Mouse (Mus musculus) hindbrain, embryonic 13.5 days (tissue): ENCODE measurements at regions not wholly inside any gene's neighbourhood (a gene's known extent, or its start where the extent isn't known, plus 50 kb on each side); places are given as distances from the start of the nearest gene placed in this dataset.
A peak's percentile ranks its signal among the peaks of the same experiment; 100 is the strongest.

ENCODE experiments used
- ATAC-seq: fragments of 200-750 bp; cut with Nextera tagmentation; 2 replicates; pipeline ENCODE4 v1.8.0; 2017; ENCODE audit warnings: moderate TSS enrichment; ENCODE audit not compliant: low FRiP score
- H3K27ac ChIP-seq: fragments of 300-500 bp; sonication (generic); 2 replicates; pipeline ENCODE4 v1.5.1; 2015; ENCODE audit warnings: inconsistent platforms, mild to moderate bottlenecking, moderate library complexity
- H3K27me3 ChIP-seq: fragments of 300-500 bp; sonication (generic); 2 replicates; pipeline ENCODE4 v1.6.1; 2015; ENCODE audit warnings: mild to moderate bottlenecking, inconsistent platforms
- H3K36me3 ChIP-seq: fragments of 300-500 bp; sonication (generic); 2 replicates; pipeline ENCODE4 v1.6.1; 2015; ENCODE audit warnings: mild to moderate bottlenecking, inconsistent platforms
- H3K4me1 ChIP-seq: fragments of 300-500 bp; sonication (generic); replicated peaks from 2 replicates; pipeline ENCODE4 v1.6.1; 2015; ENCODE audit warnings: inconsistent platforms
- H3K4me2 ChIP-seq: fragments of 300-500 bp; sonication (generic); 2 replicates; pipeline ENCODE4 v1.6.1; 2015; ENCODE audit warnings: inconsistent platforms, mild to moderate bottlenecking, moderate library complexity
- H3K4me3 ChIP-seq: fragments of 300-500 bp; sonication (generic); 2 replicates; pipeline ENCODE4 v1.5.1; 2015; ENCODE audit warnings: mild to moderate bottlenecking, inconsistent platforms
- H3K9ac ChIP-seq: fragments of 300-500 bp; sonication (generic); 2 replicates; pipeline ENCODE4 v1.6.1; 2015; ENCODE audit warnings: mild to moderate bottlenecking, inconsistent platforms
- H3K9me3 ChIP-seq: fragments of 300-500 bp; sonication (generic); 2 replicates; pipeline ENCODE4 v1.6.1; 2016; ENCODE audit warnings: inconsistent platforms
- whole genome bisulfite sequencing: fragments of 180-500 bp; shearing (Covaris S2); methylation state at CpG from one replicate; pipeline ENCODE4 v1.1.7; 2015; 5-methylcytosine and 5-hydroxymethylcytosine counted together

DNA sequence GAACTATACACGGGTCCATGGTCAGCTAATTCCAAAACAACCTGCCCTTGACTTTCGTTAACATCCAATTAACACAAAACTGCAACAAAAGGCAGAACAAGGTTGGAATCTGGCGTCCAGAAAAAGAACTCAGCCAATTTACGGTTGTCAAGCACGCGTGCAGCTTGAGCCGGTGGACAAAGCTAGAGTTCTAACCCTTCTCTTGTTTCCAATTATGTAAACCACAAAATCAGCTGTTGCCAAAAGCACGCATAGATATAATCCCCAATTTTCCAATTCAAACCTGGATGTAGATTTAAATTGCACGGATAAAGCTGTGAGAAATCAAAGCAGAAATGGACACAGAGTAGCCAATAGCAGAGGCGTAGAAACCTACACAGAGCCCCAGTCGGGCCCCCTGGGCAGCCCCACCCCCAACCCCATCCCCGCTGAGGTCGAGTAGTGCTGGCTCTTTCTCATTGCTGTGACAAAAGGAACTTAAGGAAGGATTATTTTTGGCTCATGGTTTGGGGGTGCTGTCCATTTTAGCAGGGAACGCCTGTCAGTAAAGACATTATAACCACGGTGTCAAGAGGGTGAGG lies 149.0 kb upstream of the Jarid2 start:
- H3K4me2 ChIP-seq, result no peak overlapping the region
- H3K9me3 ChIP-seq, result peaks cover 10% of the 10 kb centered on the region
- no peak overlapping the region for H3K27ac ChIP-seq
- no peaks in the 10 kb centered on the region for H3K36me3 ChIP-seq
- peaks cover 20% of the 10 kb centered on the region for H3K4me1 ChIP-seq
- no peak overlapping the region for H3K4me3 ChIP-seq
- no peak overlapping the region for H3K9ac ChIP-seq
- ATAC-seq, result no peak
- 58% methylated on average over 15 of the region's 15 CpGs for whole genome bisulfite sequencing
- H3K27me3 ChIP-seq, result peaks cover 10% of the 10 kb centered on the region

- H3K36me3 ChIP-seq, result no peaks in the 10 kb centered on the region
- ATAC-seq, result no peak
- 47% methylated on average over 9 of the region's 9 CpGs for WGBS
- no peak overlapping the region for H3K27ac ChIP-seq
- peaks cover 20% of the 10 kb centered on the region for H3K4me1 ChIP-seq
- H3K9ac ChIP-seq, result no peak overlapping the region
- H3K4me2 ChIP-seq, result no peak overlapping the region
- peaks cover 10% of the 10 kb centered on the region for H3K9me3 ChIP-seq
- H3K27me3 ChIP-seq, result peaks cover 10% of the 10 kb centered on the region
- no peak overlapping the region for H3K4me3 ChIP-seq
Observed at GRCm38 (mm10) chr13:44580767-44581166, 148.5 kb upstream of the Jarid2 start.

DNA sequence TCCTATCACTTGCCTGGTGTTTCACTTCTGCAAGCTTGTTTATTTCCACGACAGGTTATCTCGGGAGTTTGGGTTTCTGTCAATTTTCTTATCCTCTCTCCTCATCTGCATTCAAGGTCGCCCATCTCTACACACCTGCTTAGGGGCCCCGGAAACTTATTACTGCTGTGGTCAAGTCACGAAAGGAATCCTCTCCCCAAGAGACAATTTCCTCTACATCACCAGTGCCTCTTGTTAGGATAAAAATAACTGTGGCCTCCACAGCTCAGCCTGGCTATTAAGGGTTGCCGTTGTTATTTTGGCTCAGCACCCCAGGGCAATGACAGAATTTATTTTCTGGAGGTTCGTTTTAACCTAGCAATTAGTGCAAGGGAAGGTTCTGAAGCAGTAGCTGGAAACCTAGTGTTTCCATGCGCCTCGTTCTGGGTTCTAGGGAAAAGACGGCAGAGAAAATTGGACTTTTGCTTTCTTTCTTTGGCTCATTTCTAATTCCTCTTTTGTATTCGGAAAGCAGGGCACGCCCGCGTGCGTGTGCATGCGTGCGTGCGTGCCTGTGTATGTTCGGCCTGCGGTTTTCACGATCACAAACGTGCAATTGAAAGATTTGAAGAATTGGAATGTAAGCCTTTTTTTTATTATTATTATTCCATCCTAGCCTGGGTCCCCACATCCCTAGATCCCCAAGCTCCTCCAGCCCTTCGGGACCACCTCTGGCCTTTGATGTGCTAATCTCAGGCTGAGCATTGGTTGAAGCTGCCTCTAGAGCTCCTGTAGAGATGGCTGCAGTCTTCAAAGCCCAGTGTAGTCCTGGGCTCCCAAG lies 147.1 kb upstream of the Jarid2 start:
- Histone ChIP-seq H3K4me1 (peaks cover 20% of the 10 kb centered on the region), H3K4me3 (no peak overlapping the region), H3K36me3 (no peaks in the 10 kb centered on the region), H3K27me3 (peaks cover 10% of the 10 kb centered on the region), H3K9me3 (peaks cover 10% of the 10 kb centered on the region), H3K27ac (no peak overlapping the region), H3K9ac (peak overlapping the region; percentile 51), H3K4me2 (peak overlapping the region; percentile 46)
- no peak for ATAC-seq
- WGBS, result 26% methylated on average over 23 of the region's 23 CpGs

- 21% methylated on average over 2 of the region's 2 CpGs for WGBS
- H3K36me3 ChIP-seq, result no peaks in the 10 kb centered on the region
- peaks cover 10% of the 10 kb centered on the region for H3K9me3 ChIP-seq
- ATAC-seq, result no peak
- peaks cover 20% of the 10 kb centered on the region for H3K4me1 ChIP-seq
- no peak overlapping the region for H3K27ac ChIP-seq
- H3K4me2 ChIP-seq, result peak overlapping the region; percentile 46
- H3K9ac ChIP-seq, result peak overlapping the region; percentile 51
- H3K4me3 ChIP-seq, result no peak overlapping the region
- peaks cover 10% of the 10 kb centered on the region for H3K27me3 ChIP-seq
Observed at GRCm38 (mm10) chr13:44582767-44583085, 146.5 kb upstream of the Jarid2 start.

GRCm38 (mm10) chr13:44583614-44584013 lies 145.7 kb upstream of the Jarid2 start:
- H3K9me3 ChIP-seq, result peaks cover 6% of the 10 kb centered on the region
- H3K27ac ChIP-seq, result no peak overlapping the region
- H3K9ac ChIP-seq, result no peak overlapping the region
- H3K36me3 ChIP-seq, result no peaks in the 10 kb centered on the region
- no peak overlapping the region for H3K4me2 ChIP-seq
- WGBS, result 75% methylated on average over 5 of the region's 5 CpGs
- H3K27me3 ChIP-seq, result peaks cover 10% of the 10 kb centered on the region
- ATAC-seq, result no peak
- peaks cover 20% of the 10 kb centered on the region for H3K4me1 ChIP-seq
- no peak overlapping the region for H3K4me3 ChIP-seq

DNA sequence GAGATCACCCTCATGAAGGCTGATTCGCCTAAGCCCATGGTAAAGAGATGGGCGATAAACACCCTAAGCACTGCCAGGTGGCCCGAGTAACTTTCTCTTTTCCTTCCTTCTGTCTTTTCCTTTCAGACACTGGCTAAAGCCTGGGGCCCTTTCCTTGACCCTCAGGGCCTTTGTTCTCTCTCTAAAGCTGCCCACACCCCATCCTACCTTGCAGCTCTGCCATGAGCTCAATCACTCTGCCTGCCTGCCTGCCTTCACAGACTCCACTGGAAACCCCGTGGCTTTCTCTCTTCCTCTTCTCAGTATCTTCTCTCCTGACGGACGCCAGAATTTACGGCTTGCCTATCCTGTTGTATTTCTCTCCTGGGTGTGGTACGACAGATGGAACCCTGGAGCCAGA lies 145.1 kb upstream of the Jarid2 start:
- H3K9ac ChIP-seq, result no peak overlapping the region
- WGBS, result 28% methylated on average over 8 of the region's 8 CpGs
- H3K4me3 ChIP-seq, result no peak overlapping the region
- no peak for ATAC-seq
- peaks cover 20% of the 10 kb centered on the region for H3K4me1 ChIP-seq
- H3K36me3 ChIP-seq, result no peaks in the 10 kb centered on the region
- H3K27me3 ChIP-seq, result peaks cover 10% of the 10 kb centered on the region
- no peak overlapping the region for H3K4me2 ChIP-seq
- peaks cover under 1% of the 10 kb centered on the region; the same call in 1 of the 2 replicates for H3K9me3 ChIP-seq
- H3K27ac ChIP-seq, result no peak overlapping the region

DNA sequence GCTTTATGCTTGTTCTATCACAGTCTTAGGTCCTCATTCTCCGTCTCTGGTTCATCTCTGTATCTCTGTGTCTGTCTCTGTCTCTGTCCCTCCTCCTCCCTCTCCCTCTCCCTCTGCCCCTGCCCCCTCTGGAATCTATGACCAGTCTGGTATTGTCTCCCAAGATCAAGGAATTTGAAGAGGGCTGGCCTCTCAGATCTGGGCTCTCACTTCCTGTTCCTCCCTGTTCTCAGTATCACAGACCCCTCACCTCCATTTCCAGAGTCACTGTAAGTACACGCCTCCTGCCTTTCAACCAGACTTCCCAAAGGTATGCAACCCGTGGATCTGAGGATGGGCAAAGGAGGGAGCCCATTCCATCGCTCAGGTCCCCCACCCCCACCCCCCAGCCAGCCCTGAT lies 144.7 kb upstream of the Jarid2 start:
- H3K4me3 ChIP-seq, result no peak overlapping the region
- no peaks in the 10 kb centered on the region for H3K36me3 ChIP-seq
- H3K4me2 ChIP-seq, result no peak overlapping the region
- H3K4me1 ChIP-seq, result peaks cover 20% of the 10 kb centered on the region
- 49% methylated on average over 4 of the region's 4 CpGs for WGBS
- H3K9me3 ChIP-seq, result no peaks in the 10 kb centered on the region
- H3K9ac ChIP-seq, result no peak overlapping the region
- H3K27ac ChIP-seq, result no peak overlapping the region
- peaks cover 10% of the 10 kb centered on the region for H3K27me3 ChIP-seq
- ATAC-seq, result no peak

GRCm38 (mm10) chr13:44587846-44588245 lies 141.4 kb upstream of the Jarid2 start:
- H3K4me2 ChIP-seq, result no peak overlapping the region
- peaks cover 10% of the 10 kb centered on the region for H3K27me3 ChIP-seq
- WGBS, result 86% methylated on average over 4 of the region's 4 CpGs
- H3K9ac ChIP-seq, result no peak overlapping the region
- H3K9me3 ChIP-seq, result no peaks in the 10 kb centered on the region
- H3K27ac ChIP-seq, result no peak overlapping the region
- peaks cover 5% of the 10 kb centered on the region for H3K4me1 ChIP-seq
- no peaks in the 10 kb centered on the region for H3K36me3 ChIP-seq
- H3K4me3 ChIP-seq, result no peak overlapping the region
- no peak for ATAC-seq

DNA sequence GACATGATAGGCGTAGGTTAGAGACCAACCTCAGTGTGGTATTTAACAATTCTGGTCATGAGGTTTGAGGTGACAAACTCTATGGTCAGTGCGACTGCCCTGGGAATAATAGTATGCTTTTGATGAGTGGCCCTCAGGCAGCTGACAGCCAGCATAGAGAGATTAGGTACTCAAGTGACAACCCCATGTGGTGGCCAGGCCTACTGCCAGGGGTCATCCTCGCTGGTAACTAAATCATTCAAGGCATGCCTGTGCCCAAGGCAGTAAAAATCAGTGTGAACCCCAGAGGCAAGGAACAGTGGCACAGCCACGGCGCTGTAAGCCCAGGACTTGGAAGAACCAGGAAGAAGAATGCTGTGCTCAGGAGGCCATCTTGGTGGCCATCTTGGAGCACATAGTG lies 134.6 kb upstream of the Jarid2 start:
- Histone ChIP-seq H3K36me3 (no peaks in the 10 kb centered on the region), H3K27ac (no peak overlapping the region), H3K4me3 (no peak overlapping the region), H3K4me1 (no peaks in the 10 kb centered on the region), H3K9me3 (no peaks in the 10 kb centered on the region), H3K4me2 (no peak overlapping the region), H3K27me3 (no peaks in the 10 kb centered on the region), H3K9ac (no peak overlapping the region)
- WGBS, result 85% methylated on average over 5 of the region's 5 CpGs
- no peak for ATAC-seq

- Histone ChIP-seq H3K27ac (no peak overlapping the region), H3K4me2 (no peak overlapping the region), H3K9ac (no peak overlapping the region), H3K9me3 (no peaks in the 10 kb centered on the region), H3K4me1 (no peaks in the 10 kb centered on the region), H3K27me3 (0 out of 2 replicates have a peak, but pooled peaks cover 13% of the 10 kb centered on the region), H3K4me3 (no peak overlapping the region), H3K36me3 (no peaks in the 10 kb centered on the region)
- no peak for ATAC-seq
- 77% methylated on average over 1 of the region's 1 CpGs for WGBS
Observed at GRCm38 (mm10) chr13:44597666-44598065, 131.6 kb upstream of the Jarid2 start.

GRCm38 (mm10) chr13:44601024-44601423 lies 128.2 kb upstream of the Jarid2 start:
- Histone ChIP-seq H3K27ac (no peak overlapping the region), H3K27me3 (0 out of 2 replicates have a peak, but pooled peaks cover 13% of the 10 kb centered on the region), H3K9ac (no peak overlapping the region), H3K4me2 (no peak overlapping the region), H3K4me1 (no peaks in the 10 kb centered on the region), H3K36me3 (no peaks in the 10 kb centered on the region), H3K4me3 (no peak overlapping the region), H3K9me3 (no peaks in the 10 kb centered on the region)
- 88% methylated on average over 2 of the region's 2 CpGs for WGBS
- ATAC-seq, result no peak

DNA sequence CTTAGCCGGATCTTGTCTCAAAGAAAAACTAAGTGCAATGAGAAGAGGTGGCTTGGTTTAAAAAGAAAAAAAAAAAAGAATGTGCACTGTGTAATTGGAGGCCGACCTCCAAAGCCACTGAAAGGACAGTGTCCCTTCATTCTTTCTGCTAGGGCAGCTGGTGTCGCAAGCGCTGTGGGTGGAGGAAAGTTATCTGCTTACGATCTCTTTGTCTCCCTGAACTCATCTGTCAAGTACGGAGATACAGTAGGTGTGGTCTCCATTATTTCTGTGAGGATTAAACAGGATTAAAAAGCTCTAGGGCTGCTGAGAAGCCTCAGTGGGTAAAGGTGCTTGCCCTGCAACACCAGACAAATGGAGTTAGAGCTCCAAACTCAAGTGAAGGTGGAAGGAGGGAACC lies 126.6 kb upstream of the Jarid2 start:
- Histone ChIP-seq H3K27ac (no peak overlapping the region), H3K36me3 (no peaks in the 10 kb centered on the region), H3K4me1 (no peaks in the 10 kb centered on the region), H3K4me2 (no peak overlapping the region), H3K4me3 (no peak overlapping the region), H3K9me3 (no peaks in the 10 kb centered on the region), H3K27me3 (0 out of 2 replicates have a peak, but pooled peaks cover 13% of the 10 kb centered on the region), H3K9ac (no peak overlapping the region)
- 30% methylated on average over 6 of the region's 6 CpGs for WGBS
- ATAC-seq, result no peak
